Mouse (Mus musculus): ENCODE measurements around the gene Scgb1b30.

DNA sequence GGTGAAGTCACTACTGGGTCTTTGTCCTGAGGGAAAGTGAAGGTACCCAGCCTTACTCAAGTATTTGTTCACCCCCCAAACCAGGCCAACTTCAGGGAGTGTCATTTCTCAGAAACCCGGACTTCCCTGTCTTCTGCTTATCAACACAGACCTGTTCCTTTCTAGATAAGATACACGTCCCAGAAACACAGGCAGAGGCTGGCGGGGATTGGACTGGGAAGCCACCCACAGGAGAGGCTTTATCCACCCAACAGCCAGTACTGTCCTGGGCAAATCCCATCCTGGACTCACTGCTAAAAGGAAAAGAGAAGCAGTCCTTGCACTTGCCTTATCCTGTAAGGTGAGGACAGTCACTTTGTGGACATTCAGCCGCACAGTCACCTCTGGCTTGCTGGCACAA, 52.0 kb downstream of the Scgb1b30 start:
- TF ChIP-seq CTCF (IDR thresholded peaks at IDR 0.05; ENCODE audit: control insufficient read depth, insufficient read depth, insufficient replicate concordance, low read depth, low read length) (no peak), POLR2A (IDR thresholded peaks at IDR 0.05; ENCODE audit: control insufficient read depth, low read depth, low read length) (no peak)

Data from testis, adult 2 months (tissue).